Mouse (Mus musculus): ENCODE measurements around the gene Slc39a7. TPM values are rescaled to one million over a fixed set of nuclear protein-coding genes. Genes with fewer than 3 reads are reported as not detected.

The Slc39a7 gene
- total and polyA plus RNA-seq, 3 experiments = 64.0 to 79.8 (median 76.0) TPM

DNA sequence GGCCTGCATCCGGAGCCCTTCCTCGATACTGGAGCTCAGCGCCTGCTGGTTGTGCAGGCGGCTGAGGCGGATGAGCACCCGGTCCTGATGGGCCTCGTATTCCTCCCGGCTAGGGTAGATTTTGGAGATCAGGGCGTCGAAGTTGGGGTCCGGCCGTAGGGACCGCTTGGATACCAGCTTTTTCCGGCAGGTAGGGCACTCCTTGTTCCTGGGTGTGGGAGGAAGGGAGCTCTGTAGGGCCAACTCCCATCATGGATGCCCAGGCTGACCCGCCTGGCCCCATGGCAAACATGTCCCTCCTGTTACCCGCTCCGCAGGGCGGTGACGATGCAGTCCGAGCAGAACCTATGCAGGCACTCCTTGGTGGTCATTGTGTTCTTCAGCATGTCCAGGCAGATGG is 8.5 kb downstream of the Slc39a7 start:
- Histone ChIP-seq H3K79me2 (replicated peaks; ENCODE audit: control insufficient read depth, insufficient read depth, low read length) (no peaks in the 10 kb centered on the region), H3K36me3 (ENCODE audit: control insufficient read depth, insufficient read depth, low read length) (no peaks in the 10 kb centered on the region), H3K4me1 (ENCODE audit: control insufficient read depth, insufficient read depth, low read length) (peaks cover 3% of the 10 kb centered on the region), H3K27me3 (ENCODE audit: control insufficient read depth, insufficient read depth, low read length) (no peaks in the 10 kb centered on the region), H3K4me3 (no peak overlapping the region), H3K27ac (no peak overlapping the region), H3K9ac (ENCODE audit: low read depth, low read length) (no peak overlapping the region)
- 96% methylated on average over 20 of the region's 20 CpGs for WGBS
- intact Hi-C loops (cut with DNase I) = no loop called here
- TF ChIP-seq CTCF (IDR thresholded peaks at IDR 0.05) (no peak), POLR2A (IDR thresholded peaks at IDR 0.05; ENCODE audit: insufficient read depth, low read depth, low read length) (no peak), EP300 (IDR thresholded peaks at IDR 0.05; ENCODE audit: insufficient read depth, low read depth, low read length) (no peak)
- no peak for DNase-seq

- Histone ChIP-seq H3K36me3 (ENCODE audit: control insufficient read depth, insufficient read depth, low read length) (no peaks in the 10 kb centered on the region), H3K4me1 (ENCODE audit: control insufficient read depth, insufficient read depth, low read length) (peaks cover 3% of the 10 kb centered on the region), H3K79me2 (replicated peaks; ENCODE audit: control insufficient read depth, insufficient read depth, low read length) (no peaks in the 10 kb centered on the region), H3K27ac (no peak overlapping the region), H3K4me3 (no peak overlapping the region), H3K27me3 (ENCODE audit: control insufficient read depth, insufficient read depth, low read length) (no peaks in the 10 kb centered on the region), H3K9ac (ENCODE audit: low read depth, low read length) (no peak overlapping the region)
- 84% methylated on average over 14 of the region's 14 CpGs for WGBS
- intact Hi-C loops (cut with DNase I) = no loop called here
- no peak for DNase-seq
- TF ChIP-seq CTCF (IDR thresholded peaks at IDR 0.05) (no peak), EP300 (IDR thresholded peaks at IDR 0.05; ENCODE audit: insufficient read depth, low read depth, low read length) (no peak), POLR2A (IDR thresholded peaks at IDR 0.05; ENCODE audit: insufficient read depth, low read depth, low read length) (no peak)
Measured at GRCm38 (mm10) chr17:34022414-34022783, 9.1 kb downstream of the Slc39a7 start.

DNA sequence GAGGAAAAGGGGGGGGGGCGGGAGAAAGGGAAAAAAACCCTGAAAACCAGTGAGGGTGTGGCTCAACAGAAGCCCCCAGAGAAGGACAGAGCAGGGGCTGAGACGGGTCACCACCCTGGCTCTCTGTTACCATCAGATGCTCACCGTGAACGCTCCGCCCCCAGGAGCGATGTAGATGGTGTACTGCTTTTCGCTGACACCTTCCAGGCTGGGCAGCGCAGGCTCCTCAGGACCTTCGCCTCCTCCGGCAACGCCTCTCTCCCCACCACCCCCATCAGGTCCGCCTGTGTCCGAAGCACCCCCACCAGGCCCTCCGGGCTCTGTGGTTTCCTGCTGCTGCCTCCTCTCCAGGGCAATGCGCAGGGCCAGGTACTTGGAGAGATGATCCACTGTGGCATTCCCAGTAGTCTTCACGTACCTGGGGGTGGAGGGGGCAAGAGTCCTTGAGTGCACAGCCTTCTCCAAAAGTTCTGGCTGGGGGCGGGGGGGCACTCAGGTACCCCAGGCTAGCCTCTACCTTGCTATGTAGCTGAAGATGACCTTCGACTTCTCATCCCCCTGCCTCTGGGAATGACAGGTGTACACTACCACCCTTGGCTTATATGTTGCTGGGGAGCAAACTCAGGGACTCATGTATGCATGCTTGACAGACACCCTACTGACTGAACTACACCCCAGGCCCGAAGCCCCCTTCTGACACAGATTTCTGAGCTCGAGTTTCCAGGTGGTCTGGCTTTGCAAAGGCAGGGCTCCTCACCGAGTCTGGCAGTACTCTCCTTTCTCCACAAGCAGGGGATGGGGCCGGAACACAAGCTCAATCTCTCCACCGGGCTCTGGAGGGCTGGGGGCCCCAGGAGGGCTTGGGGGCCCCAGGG is 9.7 kb downstream of the Slc39a7 start:
- intact Hi-C loops (cut with DNase I) = no loop called here
- no peak for DNase-seq
- H3K27ac ChIP-seq = no peak overlapping the region
- H3K9ac ChIP-seq (ENCODE audit: low read depth, low read length) = no peak overlapping the region
- no peak overlapping the region for H3K4me3 ChIP-seq
- WGBS = 94% methylated on average over 22 of the region's 23 CpGs
- no peaks in the 10 kb centered on the region for H3K79me2 ChIP-seq (replicated peaks; ENCODE audit: control insufficient read depth, insufficient read depth, low read length)
- TF ChIP-seq POLR2A (IDR thresholded peaks at IDR 0.05; ENCODE audit: insufficient read depth, low read depth, low read length) (no peak), CTCF (IDR thresholded peaks at IDR 0.05) (no peak), EP300 (IDR thresholded peaks at IDR 0.05; ENCODE audit: insufficient read depth, low read depth, low read length) (no peak)
- no peaks in the 10 kb centered on the region for H3K27me3 ChIP-seq (ENCODE audit: control insufficient read depth, insufficient read depth, low read length)
- no peaks in the 10 kb centered on the region for H3K36me3 ChIP-seq (ENCODE audit: control insufficient read depth, insufficient read depth, low read length)
- no peaks in the 10 kb centered on the region for H3K4me1 ChIP-seq (ENCODE audit: control insufficient read depth, insufficient read depth, low read length)

DNA sequence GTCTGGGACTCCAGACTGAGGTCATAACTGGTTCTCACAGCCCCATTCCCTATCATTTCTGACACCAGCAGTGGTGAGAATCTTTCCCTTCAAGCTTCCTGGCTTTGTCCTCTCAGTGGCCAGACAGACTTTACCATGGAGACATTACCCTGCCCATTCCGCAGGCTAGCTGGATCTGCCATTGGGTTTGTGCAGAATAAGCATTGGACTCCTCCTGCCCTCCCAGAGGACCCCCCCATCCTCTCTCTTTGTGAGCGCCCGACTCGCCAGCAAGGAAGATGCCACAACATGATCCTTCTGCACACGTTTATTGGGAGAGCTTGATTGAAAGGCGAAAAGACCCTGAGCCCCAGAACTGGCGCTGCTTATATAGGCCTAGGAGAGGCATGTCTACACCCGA is 18.0 kb downstream of the Slc39a7 start:
- no peak for DNase-seq
- Histone ChIP-seq H3K79me2 (replicated peaks; ENCODE audit: control insufficient read depth, insufficient read depth, low read length) (no peaks in the 10 kb centered on the region), H3K27ac (no peak overlapping the region), H3K36me3 (ENCODE audit: control insufficient read depth, insufficient read depth, low read length) (no peaks in the 10 kb centered on the region), H3K4me3 (no peak overlapping the region), H3K4me1 (ENCODE audit: control insufficient read depth, insufficient read depth, low read length) (no peaks in the 10 kb centered on the region), H3K9ac (ENCODE audit: low read depth, low read length) (no peak overlapping the region), H3K27me3 (ENCODE audit: control insufficient read depth, insufficient read depth, low read length) (no peaks in the 10 kb centered on the region)
- intact Hi-C loops (cut with DNase I) = no loop called here
- TF ChIP-seq EP300 (IDR thresholded peaks at IDR 0.05; ENCODE audit: insufficient read depth, low read depth, low read length) = no peak
- TF ChIP-seq POLR2A (IDR thresholded peaks at IDR 0.05; ENCODE audit: insufficient read depth, low read depth, low read length) = no peak
- TF ChIP-seq CTCF (IDR thresholded peaks at IDR 0.05) = no peak
- WGBS = 96% methylated on average over 8 of the region's 8 CpGs

GRCm38 (mm10) chr17:34010156-34010555 is 21.3 kb downstream of the Slc39a7 start:
- no peak overlapping the region for H3K9ac ChIP-seq (ENCODE audit: low read depth, low read length)
- WGBS = 66% methylated on average over 5 of the region's 5 CpGs

DNA sequence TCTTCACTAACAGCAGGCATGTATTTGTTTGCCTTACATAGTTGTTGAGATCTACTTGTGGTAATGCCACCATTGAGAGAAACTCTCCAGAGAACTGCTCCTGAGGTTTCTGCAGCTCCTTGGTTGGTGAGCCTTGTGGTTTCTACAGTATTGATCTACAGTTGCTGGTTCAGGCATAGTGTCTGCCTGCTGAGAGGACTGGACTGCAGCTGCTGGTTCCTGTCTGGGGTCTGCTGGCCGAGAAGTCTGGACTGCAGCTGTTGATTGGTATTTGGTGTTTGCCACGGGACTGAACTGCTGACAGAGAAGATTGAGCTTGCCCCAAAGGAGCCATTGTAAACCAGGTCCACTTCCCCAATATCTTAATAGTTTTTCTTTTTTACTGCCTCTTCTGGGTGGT is 24.9 kb downstream of the Slc39a7 start:
- TF ChIP-seq POLR2A (IDR thresholded peaks at IDR 0.05; ENCODE audit: insufficient read depth, low read depth, low read length) = no peak
- no peaks in the 10 kb centered on the region for H3K79me2 ChIP-seq (replicated peaks; ENCODE audit: control insufficient read depth, insufficient read depth, low read length)
- no peaks in the 10 kb centered on the region for H3K36me3 ChIP-seq (ENCODE audit: control insufficient read depth, insufficient read depth, low read length)
- no peak overlapping the region for H3K27ac ChIP-seq
- intact Hi-C loops (cut with DNase I) = no loop called here
- DNase-seq = no peak
- 28% methylated on average over 2 of the region's 2 CpGs for WGBS
- H3K4me3 ChIP-seq = no peak overlapping the region
- H3K27me3 ChIP-seq (ENCODE audit: control insufficient read depth, insufficient read depth, low read length) = peaks cover 3% of the 10 kb centered on the region; the same call in 1 of the 2 replicates
- no peaks in the 10 kb centered on the region for H3K4me1 ChIP-seq (ENCODE audit: control insufficient read depth, insufficient read depth, low read length)
- no peak overlapping the region for H3K9ac ChIP-seq (ENCODE audit: low read depth, low read length)

More at GRCm38 (mm10) chr17:34010156-34010555, 21.3 kb downstream of the Slc39a7 start:
- H3K4me1 ChIP-seq (ENCODE audit: control insufficient read depth, insufficient read depth, low read length) = no peaks in the 10 kb centered on the region
- no peaks in the 10 kb centered on the region for H3K36me3 ChIP-seq (ENCODE audit: control insufficient read depth, insufficient read depth, low read length)
- no peak overlapping the region for H3K4me3 ChIP-seq
- no peaks in the 10 kb centered on the region for H3K79me2 ChIP-seq (replicated peaks; ENCODE audit: control insufficient read depth, insufficient read depth, low read length)
- TF ChIP-seq CTCF (IDR thresholded peaks at IDR 0.05) = no peak
- no peak for TF ChIP-seq EP300 (IDR thresholded peaks at IDR 0.05; ENCODE audit: insufficient read depth, low read depth, low read length)
- TF ChIP-seq POLR2A (IDR thresholded peaks at IDR 0.05; ENCODE audit: insufficient read depth, low read depth, low read length) = no peak
- DNase-seq = no peak
- intact Hi-C loops (cut with DNase I) = no loop called here
- no peak overlapping the region for H3K27ac ChIP-seq
- H3K27me3 ChIP-seq (ENCODE audit: control insufficient read depth, insufficient read depth, low read length) = peaks cover 3% of the 10 kb centered on the region; the same call in 1 of the 2 replicates

Data from heart, adult 2 months (tissue).